Mouse (Mus musculus): ENCODE data around the gene Celsr3. TPM values are rescaled to one million over a fixed set of nuclear protein-coding genes. Genes with fewer than 3 reads are reported as not detected.

Gene Celsr3
- total RNA-seq, 2 experiments from 2014 or later, result 0.05 TPM; not detected in 1

- intact Hi-C loops (cut with DNase I), result no loop called here
- Histone ChIP-seq H3K27ac (no peak overlapping the region), H3K4me3 (no peak overlapping the region)
- peak; percentile 36 for DNase-seq
- TF ChIP-seq CTCF (IDR thresholded peaks at IDR 0.05), result no peak
These were observed 21.3 kb downstream of the Celsr3 start for GRCm38 (mm10) chr9:108847374-108847773.

- Histone ChIP-seq H3K27ac (no peak overlapping the region), H3K4me3 (no peak overlapping the region)
- DNase-seq, result peak; percentile 15
- intact Hi-C loops (cut with DNase I), result no loop called here
- TF ChIP-seq CTCF (IDR thresholded peaks at IDR 0.05), result no peak
These were observed 22.3 kb downstream of the Celsr3 start for GRCm38 (mm10) chr9:108848419-108848818.

- DNase-seq, result peak; percentile 85
- Histone ChIP-seq H3K27ac (peak within 1 kb of the TSS; percentile 97), H3K4me3 (peak within 1 kb of the TSS; percentile 89)
- no peak for TF ChIP-seq CTCF (IDR thresholded peaks at IDR 0.05)
- intact Hi-C loops (cut with DNase I), result loop anchor here (1.0 kb wide), 1 partner anchor 83 kb away; the partner anchor contains the start of gene Uqcrc1
These were observed 26.9 kb downstream of the Celsr3 start, which contains the start of gene Slc26a6 for GRCm38 (mm10) chr9:108852976-108853375. Slc26a6 (plus strand) TSS chr9:108853283.

GRCm38 (mm10) chr9:108853635-108854240 is 27.6 kb downstream of the Celsr3 start:
- Histone ChIP-seq H3K4me3 (peak overlapping the region; percentile 89), H3K27ac (peak overlapping the region; percentile 97)
- TF ChIP-seq CTCF (IDR thresholded peaks at IDR 0.05), result peak; percentile 86
- peak; percentile 96 for DNase-seq
- intact Hi-C loops (cut with DNase I), result loop anchor here (1.0 kb wide), 1 partner anchor 83 kb away; the partner anchor contains the start of gene Uqcrc1

GRCm38 (mm10) chr9:108854241-108854696 is 28.1 kb downstream of the Celsr3 start:
- intact Hi-C loops (cut with DNase I), result no loop called here
- Histone ChIP-seq H3K27ac (peak overlapping the region; percentile 97), H3K4me3 (peak overlapping the region; percentile 89)
- TF ChIP-seq CTCF (IDR thresholded peaks at IDR 0.05), result no peak
- peak; percentile 94 for DNase-seq

GRCm38 (mm10) chr9:108855335-108855734 is 29.2 kb downstream of the Celsr3 start:
- intact Hi-C loops (cut with DNase I), result no loop called here
- no peak for TF ChIP-seq CTCF (IDR thresholded peaks at IDR 0.05)
- Histone ChIP-seq H3K27ac (peak overlapping the region; percentile 97), H3K4me3 (peak overlapping the region; percentile 89)
- DNase-seq, result peak; percentile 21

- peak overlapping the region; percentile 73 for H3K27ac ChIP-seq
- no peak for TF ChIP-seq CTCF (IDR thresholded peaks at IDR 0.05)
- intact Hi-C loops (cut with DNase I), result no loop called here
- H3K4me3 ChIP-seq, result peak overlapping the region; percentile 26; the same call in 1 of the 2 replicates
- peak; percentile 61 for DNase-seq
These were observed 32.8 kb downstream of the Celsr3 start for GRCm38 (mm10) chr9:108858792-108859527.

Small RNAs within 50 kb of the gene (microRNA-seq; reads per million reads assigned to microRNA genes)
- not detected for gene Gm23156

Other genes starting within 250 kb of the Celsr3 start
- gene Wdr6, start 247.6 kb upstream of the Celsr3 start, total RNA-seq (2021), result 1 to 10 TPM; 6.7 to 7.3 TPM
- gene P4htm, start 228.7 kb upstream of the Celsr3 start, total RNA-seq (2021), result 1 to 10 TPM; 3.7 to 3.9 TPM
- 10 to 100 TPM; 61.9 to 83.9 TPM for gene Arih2, start 176.9 kb upstream of the Celsr3 start, total RNA-seq (2021)
- gene Slc25a20, start 164.2 kb upstream of the Celsr3 start, total RNA-seq (2021), result 10 to 100 TPM; 55.2 to 96.6 TPM
- 100 to 1,000 TPM; 164 to 181 TPM for gene Prkar2a, start 137.0 kb upstream of the Celsr3 start, total RNA-seq (2021)
- gene Ip6k2, start 42.5 kb upstream of the Celsr3 start, total RNA-seq (2021), result 10 to 100 TPM; 16.0 to 16.7 TPM
- gene Nckipsd, start 18.0 kb upstream of the Celsr3 start, total RNA-seq (2021), result 1 to 10 TPM; 3.6 to 5.3 TPM
- gene Slc26a6, start 27.0 kb downstream of the Celsr3 start, total RNA-seq (2021), result 10 to 100 TPM; 15.7 to 21.2 TPM
- gene Tmem89, start 88.3 kb downstream of the Celsr3 start, total RNA-seq (2021), result not detected
- 1,000 to 10,000 TPM in 1 of 2 experiments, 100 to 1,000 TPM in 1; 834 to 1,182 TPM for gene Uqcrc1, start 110.3 kb downstream of the Celsr3 start, total RNA-seq (2021)
- 1 to 10 TPM in 1 of 2 experiments, under 1 TPM in 1; 0.95 to 3.0 TPM for gene Col7a1, start 127.3 kb downstream of the Celsr3 start, total RNA-seq (2021)
- 1 to 10 TPM in 1 of 2 experiments, under 1 TPM in 1; 0.47 to 1.1 TPM for gene Ucn2, start 159.7 kb downstream of the Celsr3 start, total RNA-seq (2021)
- 10 to 100 TPM; 26.4 to 58.3 TPM for gene Pfkfb4, start 165.5 kb downstream of the Celsr3 start, total RNA-seq (2021)
- 10 to 100 TPM; 15.9 to 17.0 TPM for gene Shisa5, start 212.2 kb downstream of the Celsr3 start, total RNA-seq (2021)
- gene Trex1, start 233.4 kb downstream of the Celsr3 start, total RNA-seq (2021), result 10 to 100 TPM; 13.2 TPM
- 1 to 10 TPM; 8.0 to 8.5 TPM for gene Atrip, start 247.8 kb downstream of the Celsr3 start, total RNA-seq (2021)